Mouse (Mus musculus): ENCODE measurements around the gene Ephx3. TPM values are rescaled to one million over a fixed set of nuclear protein-coding genes. Genes with fewer than 3 reads are reported as not detected.

The Ephx3 gene
- polyA plus RNA-seq, 1 experiment from 2014 or later = 0.23 TPM

DNA sequence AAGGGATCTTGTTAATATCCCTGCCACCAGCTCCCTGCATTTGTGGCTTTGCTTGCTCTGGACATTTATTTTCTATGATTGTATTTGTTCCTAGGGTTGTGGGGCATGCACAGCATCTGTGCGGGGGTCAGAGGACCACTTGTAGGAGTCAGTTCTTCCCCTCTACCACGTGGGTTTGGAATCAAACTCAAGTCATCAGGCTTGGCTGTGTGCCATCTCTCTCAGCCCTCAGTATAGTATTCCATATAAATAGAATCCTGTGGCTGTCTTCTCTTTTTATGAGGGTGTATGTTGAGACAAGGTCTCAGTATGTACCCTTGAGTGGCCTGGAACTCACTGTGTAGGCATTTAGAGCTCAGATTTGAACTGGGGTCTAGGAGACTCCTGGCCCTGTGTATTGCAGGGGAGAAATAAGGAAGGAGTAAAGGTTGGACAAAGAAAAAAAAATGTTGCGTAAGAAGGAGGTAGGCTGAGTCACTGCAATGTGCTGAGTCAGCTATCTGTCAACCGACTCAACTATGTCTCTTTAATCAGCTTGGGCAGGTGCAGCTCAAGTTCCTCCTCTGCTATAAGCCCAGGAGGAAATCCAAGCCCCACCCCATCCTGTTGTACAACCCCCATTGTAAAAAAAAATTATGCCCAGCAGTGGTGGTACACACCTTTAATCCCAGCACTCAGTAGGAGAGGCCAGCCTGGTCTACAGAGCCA is 19.7 kb downstream of the Ephx3 start:
- Histone ChIP-seq H3K36me3 (no peaks in the 10 kb centered on the region), H3K4me3 (replicated peaks) (no peak overlapping the region), H3K9ac (replicated peaks) (no peak overlapping the region), H3K27me3 (no peaks in the 10 kb centered on the region), H3K9me3 (no peaks in the 10 kb centered on the region), H3K4me2 (replicated peaks) (no peak overlapping the region), H3K4me1 (replicated peaks) (peaks cover 21% of the 10 kb centered on the region), H3K27ac (no peak overlapping the region)
- ATAC-seq = no peak
- 89% methylated on average over 4 of the region's 4 CpGs for WGBS

DNA sequence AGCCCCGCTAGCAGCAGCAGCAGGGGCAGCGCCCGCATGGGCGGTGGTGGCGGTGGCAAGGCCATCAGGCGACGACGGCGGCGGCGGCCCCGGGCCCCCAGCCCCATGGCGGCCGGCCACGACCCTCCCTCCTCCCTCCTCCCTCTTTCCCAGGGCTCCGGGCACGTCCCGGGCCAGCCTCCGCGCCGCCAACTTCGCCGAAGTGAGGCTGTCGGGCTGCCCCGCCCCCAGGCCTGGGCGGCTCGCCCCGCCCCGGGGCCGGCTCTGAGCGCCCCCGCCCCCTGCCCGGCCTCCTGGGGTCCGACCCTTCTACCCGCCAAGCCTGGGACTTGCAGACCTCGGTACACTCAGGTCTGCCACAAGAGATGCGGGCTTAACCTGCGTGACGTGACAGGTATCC is 22.7 kb downstream of the Ephx3 start, which contains the start of gene Notch3:
Notch3 (minus strand) TSS at position 166 of the 400 bp plus-strand sequence.
- Histone ChIP-seq H3K36me3 (no peaks in the 10 kb centered on the region), H3K27me3 (no peaks in the 10 kb centered on the region), H3K4me1 (replicated peaks) (peaks cover 50% of the 10 kb centered on the region), H3K4me2 (replicated peaks) (peak within 1 kb of the TSS; percentile 88), H3K9ac (replicated peaks) (peak within 1 kb of the TSS; percentile 77), H3K9me3 (no peaks in the 10 kb centered on the region), H3K27ac (peak within 1 kb of the TSS; percentile 87), H3K4me3 (replicated peaks) (peak within 1 kb of the TSS; percentile 58)
- WGBS = 0% methylated on average over 23 of the region's 39 CpGs
- ATAC-seq = peak; percentile 41

DNA sequence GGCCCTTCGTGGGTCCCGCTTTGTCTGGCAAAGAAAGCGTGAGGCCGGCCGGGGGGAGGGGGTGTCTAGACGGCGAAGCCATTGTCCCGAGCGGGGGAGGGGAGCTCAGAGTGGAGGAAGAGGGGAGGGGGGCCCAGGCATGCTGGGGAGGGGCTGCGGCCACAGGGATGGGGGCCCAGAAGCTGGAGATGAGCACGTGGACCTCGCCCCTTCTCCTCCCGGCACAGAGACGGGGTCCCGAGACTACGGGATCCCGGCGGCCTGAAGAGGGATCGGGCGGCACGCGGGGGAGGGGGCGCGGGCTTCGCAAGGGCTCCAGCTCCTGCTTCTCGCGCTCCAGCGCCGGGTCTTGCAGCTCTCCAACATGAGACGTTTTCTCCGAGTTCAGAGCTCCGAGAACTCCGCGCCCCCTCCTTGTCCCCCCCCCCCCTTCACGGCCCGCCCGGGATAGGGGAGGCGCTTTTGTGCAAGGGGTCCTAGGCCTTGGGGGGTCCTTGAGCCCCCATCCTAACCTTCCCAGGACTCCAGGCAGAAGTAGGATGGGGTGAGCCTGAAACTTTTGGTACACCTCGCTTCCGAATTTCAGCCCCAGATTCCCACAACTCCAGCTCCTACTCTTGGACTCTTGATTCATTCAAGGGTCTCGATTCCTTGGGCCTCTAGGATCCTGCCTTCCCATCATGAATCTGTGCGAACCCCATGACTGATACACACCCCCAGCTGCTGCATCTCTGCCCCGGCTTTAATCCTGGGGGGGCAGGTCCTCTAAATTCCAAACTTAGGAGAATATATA is 23.4 kb downstream of the Ephx3 start:
- Histone ChIP-seq H3K4me2 (replicated peaks) (peak overlapping the region; percentile 88), H3K4me3 (replicated peaks) (peak overlapping the region; percentile 58)
- 0% methylated on average over 35 of the region's 43 CpGs for WGBS

DNA sequence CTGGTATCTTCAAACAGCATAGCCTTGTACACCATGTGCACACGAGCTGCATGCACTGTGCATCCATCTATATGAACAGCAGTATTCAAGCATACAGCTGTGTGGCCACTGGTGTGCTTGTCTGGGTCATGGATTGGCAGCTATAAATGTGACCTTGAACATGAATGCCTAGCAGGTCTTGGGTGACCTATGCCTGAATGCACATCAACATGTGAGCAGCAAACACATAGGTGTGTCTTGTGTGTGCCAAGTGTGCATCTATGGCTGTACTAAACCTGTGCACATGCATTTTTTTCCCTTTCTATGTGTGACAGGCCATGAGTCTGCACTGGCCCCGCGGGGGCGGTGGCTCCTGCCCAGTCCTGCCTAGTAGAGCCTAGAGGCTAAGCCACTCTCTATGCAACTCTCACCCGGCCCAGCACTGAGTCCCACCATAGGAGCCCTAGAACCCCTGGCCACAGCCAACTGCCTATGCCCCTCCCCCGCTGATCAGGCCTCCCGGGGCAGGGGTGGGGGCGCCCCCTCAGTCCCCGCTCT is 24.0 kb downstream of the Ephx3 start:
- Histone ChIP-seq H3K4me1 (replicated peaks) (peaks cover 54% of the 10 kb centered on the region), H3K27ac (peak overlapping the region; percentile 87), H3K4me3 (replicated peaks) (peak overlapping the region; percentile 58), H3K4me2 (replicated peaks) (peak overlapping the region; percentile 88), H3K27me3 (no peaks in the 10 kb centered on the region), H3K9ac (replicated peaks) (peak overlapping the region; percentile 77), H3K36me3 (no peaks in the 10 kb centered on the region), H3K9me3 (no peaks in the 10 kb centered on the region)
- ATAC-seq = peak; percentile 82
- WGBS = 3% methylated on average over 8 of the region's 9 CpGs

More for the DNA sequence above, 23.4 kb downstream of the Ephx3 start:
- Histone ChIP-seq H3K36me3 (no peaks in the 10 kb centered on the region), H3K27ac (peak overlapping the region; percentile 87), H3K27me3 (no peaks in the 10 kb centered on the region), H3K9me3 (no peaks in the 10 kb centered on the region), H3K9ac (replicated peaks) (peak overlapping the region; percentile 77), H3K4me1 (replicated peaks) (peaks cover 54% of the 10 kb centered on the region)
- peak; percentile 78 for ATAC-seq

DNA sequence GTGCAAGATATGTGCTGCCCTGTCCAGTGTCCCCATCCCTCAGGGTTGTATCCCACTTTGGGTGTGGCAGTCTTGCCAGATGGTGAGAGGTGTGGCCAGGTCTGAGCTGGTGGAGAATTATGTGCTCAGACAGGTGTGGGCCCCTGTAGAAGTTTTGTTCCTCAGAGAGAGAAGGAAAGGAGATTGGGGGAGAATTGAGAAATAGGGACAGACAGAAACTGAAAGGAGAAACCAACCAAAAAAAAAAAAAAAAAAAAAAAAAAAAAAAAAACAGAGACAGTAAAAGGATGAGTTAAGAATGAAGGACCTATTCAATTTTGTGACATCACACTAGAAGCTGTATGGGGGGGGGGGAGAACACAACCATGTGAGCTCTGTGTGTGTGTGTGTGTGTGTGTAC is 24.6 kb downstream of the Ephx3 start:
- Histone ChIP-seq H3K9ac (replicated peaks) (no peak overlapping the region), H3K27me3 (no peaks in the 10 kb centered on the region), H3K9me3 (no peaks in the 10 kb centered on the region), H3K4me3 (replicated peaks) (peak overlapping the region; percentile 58; the same call in 1 of the 2 replicates), H3K4me1 (replicated peaks) (peaks cover 54% of the 10 kb centered on the region), H3K27ac (peak overlapping the region; percentile 87), H3K36me3 (no peaks in the 10 kb centered on the region), H3K4me2 (replicated peaks) (peak overlapping the region; percentile 93)
- ATAC-seq = no peak

DNA sequence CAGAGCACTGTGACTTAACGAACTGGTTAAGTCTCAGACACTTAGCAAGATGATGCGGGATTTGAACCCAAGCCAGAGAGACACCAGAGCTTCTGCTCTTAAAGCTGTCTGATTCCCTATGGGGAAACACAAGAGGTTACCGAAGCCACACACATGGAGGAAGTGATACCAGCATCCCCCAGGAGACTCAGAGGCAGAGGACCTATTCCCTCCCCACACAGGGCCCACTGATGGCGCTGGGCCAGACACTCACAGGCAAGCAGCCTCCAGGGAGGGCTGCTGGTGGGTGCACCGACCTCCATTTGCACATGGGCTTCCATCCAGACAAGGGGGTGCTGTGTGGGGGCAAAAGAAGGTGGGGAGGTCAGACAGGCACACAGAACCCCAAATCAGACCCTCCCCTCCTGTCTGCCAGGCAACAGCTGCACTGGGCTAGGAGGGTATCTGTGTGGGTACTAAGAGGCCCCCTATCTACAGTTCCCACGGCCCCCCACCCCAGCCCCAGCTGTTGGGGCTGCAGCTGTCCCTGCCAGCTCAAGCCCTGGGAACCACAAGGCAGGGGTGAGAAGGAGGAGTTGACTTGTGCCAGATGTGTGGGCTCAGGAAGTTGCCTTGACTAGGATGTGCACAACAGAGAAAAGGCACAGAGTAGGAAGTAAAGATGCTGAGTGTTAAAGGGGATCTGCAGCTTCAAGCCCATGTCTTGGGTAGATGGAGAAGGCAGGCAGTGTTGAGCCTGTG is 25.3 kb downstream of the Ephx3 start:
- H3K4me2 ChIP-seq (replicated peaks) = peak overlapping the region; percentile 93
- H3K9ac ChIP-seq (replicated peaks) = peak overlapping the region; percentile 20; the same call in 1 of the 2 replicates
- WGBS = 61% methylated on average over 6 of the region's 6 CpGs

DNA sequence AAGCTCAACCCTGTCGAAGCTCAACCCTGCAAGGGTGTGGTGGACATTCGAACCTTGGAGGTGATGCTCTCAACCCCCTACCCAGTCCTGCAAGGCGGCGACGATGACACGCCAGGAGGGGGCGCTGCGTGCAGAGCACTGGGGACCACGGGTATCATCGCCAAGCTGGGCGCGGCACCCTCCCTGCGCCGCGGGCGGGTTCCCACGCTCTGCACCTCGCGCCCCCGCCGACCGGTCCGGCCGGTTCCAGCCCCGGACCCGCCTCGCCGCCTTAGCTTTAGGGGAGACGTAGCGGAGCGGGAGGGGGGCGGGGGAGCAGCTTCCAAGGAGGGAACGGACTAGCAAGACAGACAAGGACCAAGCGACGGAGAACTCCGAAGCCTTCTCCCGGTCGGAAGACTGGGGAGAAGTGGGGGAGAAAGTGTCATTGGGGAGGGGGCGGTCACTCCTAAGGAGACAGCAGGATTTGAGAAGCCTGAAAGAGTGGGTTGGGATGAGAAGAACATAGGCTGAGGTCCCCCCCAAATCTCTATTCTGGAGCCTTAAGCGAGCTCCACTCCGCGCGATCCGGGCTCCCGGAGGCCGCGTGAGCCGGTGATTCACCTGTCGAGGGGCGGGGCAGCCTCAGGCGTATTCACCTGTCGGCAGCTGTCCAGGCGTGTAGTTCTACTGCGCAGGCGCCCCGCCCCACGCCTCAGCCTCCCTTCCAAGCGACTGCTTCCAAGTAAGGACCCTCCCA is 27.1 kb downstream of the Ephx3 start:
- Histone ChIP-seq H3K9ac (replicated peaks) (peak overlapping the region; percentile 73), H3K27ac (0 out of 2 replicates have a peak overlapping the region, but pooled peaks have one; percentile 12), H3K36me3 (peaks cover 14% of the 10 kb centered on the region; the same call in 1 of the 2 replicates), H3K4me3 (replicated peaks) (peak overlapping the region; percentile 62), H3K4me1 (replicated peaks) (peaks cover 54% of the 10 kb centered on the region), H3K27me3 (no peaks in the 10 kb centered on the region), H3K9me3 (no peaks in the 10 kb centered on the region), H3K4me2 (replicated peaks) (peak overlapping the region; percentile 93)
- 3% methylated on average over 58 of the region's 58 CpGs for whole genome bisulfite sequencing
- ATAC-seq = peak; percentile 31

More for the DNA sequence above, 25.3 kb downstream of the Ephx3 start:
- Histone ChIP-seq H3K4me3 (replicated peaks) (no peak overlapping the region; the same call in 1 of the 2 replicates), H3K4me1 (replicated peaks) (peaks cover 54% of the 10 kb centered on the region), H3K27ac (peak overlapping the region; percentile 65), H3K27me3 (no peaks in the 10 kb centered on the region), H3K9me3 (no peaks in the 10 kb centered on the region), H3K36me3 (no peaks in the 10 kb centered on the region)
- no peak for ATAC-seq

DNA sequence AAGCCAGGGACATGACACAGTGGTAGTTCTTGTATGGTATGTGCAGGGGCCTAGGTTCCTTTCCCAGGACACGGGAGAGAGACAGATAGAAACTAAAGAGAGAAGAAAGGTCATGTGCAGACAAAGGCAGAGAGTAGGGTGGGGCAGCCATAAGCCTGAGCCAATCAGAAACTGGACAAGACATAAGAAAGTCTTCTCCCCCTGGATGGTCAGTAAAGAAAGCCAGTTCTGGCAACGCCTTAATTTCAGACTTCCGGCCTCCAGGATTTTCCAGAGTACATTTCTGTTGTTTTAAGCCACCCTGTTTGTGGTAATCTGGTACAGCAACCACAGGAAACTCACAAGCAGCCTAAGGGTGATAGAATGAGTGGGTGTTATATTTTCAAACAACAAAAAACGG is 28.5 kb downstream of the Ephx3 start:
- H3K9ac ChIP-seq (replicated peaks) = no peak overlapping the region
- H3K4me3 ChIP-seq (replicated peaks) = no peak overlapping the region
- no peak for ATAC-seq
- 76% methylated on average over 4 of the region's 4 CpGs for WGBS
- peaks cover 17% of the 10 kb centered on the region for H3K36me3 ChIP-seq
- no peaks in the 10 kb centered on the region for H3K27me3 ChIP-seq
- no peak overlapping the region for H3K27ac ChIP-seq
- H3K4me1 ChIP-seq (replicated peaks) = peaks cover 43% of the 10 kb centered on the region
- no peaks in the 10 kb centered on the region for H3K9me3 ChIP-seq
- no peak overlapping the region for H3K4me2 ChIP-seq (replicated peaks)

DNA sequence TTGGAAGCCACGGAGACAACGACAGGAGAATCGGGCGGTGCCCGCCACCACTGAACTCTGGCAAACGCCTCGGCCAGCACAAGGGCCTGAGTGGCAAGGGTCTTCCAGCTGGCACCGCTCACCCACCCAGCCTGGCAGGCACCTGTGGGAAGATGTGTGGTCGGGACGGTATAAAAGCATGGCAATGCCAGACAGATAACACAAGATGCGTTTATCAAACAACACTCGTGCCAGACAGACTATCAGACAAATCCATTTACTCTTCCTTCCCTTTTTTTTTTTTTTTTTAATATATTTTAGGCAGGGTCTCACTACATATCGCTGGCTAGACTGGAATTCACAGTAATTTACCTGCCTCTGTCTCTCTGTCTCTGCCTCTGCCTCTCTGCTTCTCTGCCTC is 30.5 kb downstream of the Ephx3 start:
- Histone ChIP-seq H3K36me3 (peaks cover 30% of the 10 kb centered on the region), H3K4me3 (replicated peaks) (no peak overlapping the region), H3K27me3 (no peaks in the 10 kb centered on the region), H3K4me1 (replicated peaks) (peaks cover 25% of the 10 kb centered on the region), H3K27ac (no peak overlapping the region), H3K9me3 (no peaks in the 10 kb centered on the region), H3K9ac (replicated peaks) (no peak overlapping the region), H3K4me2 (replicated peaks) (no peak overlapping the region)
- WGBS = 95% methylated on average over 13 of the region's 13 CpGs
- no peak for ATAC-seq

DNA sequence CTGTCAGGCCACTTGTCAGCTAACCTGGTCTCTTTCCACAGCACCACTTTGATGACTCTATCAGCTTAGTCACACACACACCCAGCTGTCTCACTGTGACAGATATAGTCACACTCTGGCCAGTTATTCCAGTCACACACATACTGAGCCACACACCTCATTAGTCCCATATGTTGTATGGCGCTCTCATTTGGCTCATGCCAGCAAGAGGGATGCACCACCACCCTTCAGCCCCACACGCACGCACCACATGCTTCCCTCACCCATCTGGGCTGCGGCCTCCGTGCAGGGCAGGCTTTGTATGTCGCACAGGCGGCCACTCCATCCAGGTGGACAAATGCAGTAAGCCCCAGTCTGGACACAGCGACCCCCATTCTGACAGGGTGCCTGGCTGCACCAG is 42.6 kb downstream of the Ephx3 start:
- WGBS = 97% methylated on average over 8 of the region's 8 CpGs
- no peak for ATAC-seq
- H3K27ac ChIP-seq = no peak overlapping the region

More for the DNA sequence above, 42.6 kb downstream of the Ephx3 start:
- peaks cover 54% of the 10 kb centered on the region for H3K36me3 ChIP-seq
- no peak overlapping the region for H3K9ac ChIP-seq (replicated peaks)
- H3K4me1 ChIP-seq (replicated peaks) = peaks cover 5% of the 10 kb centered on the region
- no peaks in the 10 kb centered on the region for H3K9me3 ChIP-seq
- H3K4me3 ChIP-seq (replicated peaks) = no peak overlapping the region
- no peaks in the 10 kb centered on the region for H3K27me3 ChIP-seq
- no peak overlapping the region for H3K4me2 ChIP-seq (replicated peaks)
